Mouse (Mus musculus) 3T3-L1 (cell line): ENCODE measurements around the gene Tmem206.

Experiments used
- DNase-seq: peaks from one replicate; pipeline ENCODE4 v3.0.0-alpha.2; 2015; ENCODE audit warnings: low read depth, low spot score

Tmem206 gene

DNA sequence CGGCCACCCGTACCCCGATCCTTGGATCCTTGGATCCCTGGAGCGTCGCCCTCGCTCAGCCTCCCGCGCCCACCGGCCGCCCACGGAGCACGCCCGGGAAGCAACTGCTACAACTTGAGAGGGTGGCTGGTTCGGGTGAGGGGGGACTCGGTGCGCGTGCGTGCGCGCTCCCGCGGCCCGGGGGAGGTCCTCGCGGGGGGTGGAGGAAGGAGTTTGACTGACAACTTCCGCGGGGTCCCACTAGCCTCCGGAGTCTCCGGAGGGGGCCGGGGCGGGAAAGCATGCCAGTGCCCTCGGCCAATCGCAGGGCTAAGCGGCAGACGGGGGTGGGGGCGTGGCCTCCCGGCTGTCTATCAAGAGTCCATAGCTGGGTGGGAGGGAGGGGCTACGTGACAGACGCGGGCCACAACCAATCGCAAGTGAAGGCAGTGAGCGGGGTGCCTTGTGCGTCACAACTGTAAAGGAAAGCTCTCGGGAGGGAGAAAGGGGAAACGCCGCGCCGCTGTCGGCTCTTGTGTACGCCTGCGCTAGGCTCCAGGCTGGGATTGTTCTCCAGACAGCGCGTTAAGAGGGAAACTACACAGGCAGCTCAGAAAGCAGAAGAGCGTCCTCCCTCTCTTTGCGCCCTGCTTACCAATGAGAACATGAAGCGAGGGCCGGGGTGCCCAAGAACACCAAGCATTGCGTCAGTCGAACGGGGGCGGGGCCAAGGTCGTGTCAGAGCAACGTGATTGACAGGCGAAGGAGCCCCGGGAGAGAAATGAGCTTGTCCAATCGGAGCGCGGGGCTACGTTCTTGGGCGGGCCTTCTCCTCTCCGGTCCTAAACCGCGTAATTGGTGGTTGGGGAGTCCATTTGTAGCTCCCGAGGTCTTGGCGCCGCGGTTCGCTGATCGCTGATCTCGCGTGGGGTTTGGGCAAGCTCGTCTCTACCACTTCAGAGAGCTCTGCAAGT lies 71.5 kb downstream of the Tmem206 start:
- peak; percentile 99 for DNase-seq
